In genomic region chr13:82424732-82425341, GRCm38 (mm10) we compare ENCODE assay signal across 19 mouse cellular contexts.
DNase-seq lines count a peak whose midpoint lies in the region; ATAC-seq and TF ChIP-seq lines count a peak whose summit lies in the region.
"Had no signal": no experiment of that assay in that cellular context is flagged by ENCODE, and none has a peak within 500 bp of the region (broad histone marks: within the 10 kb centered on the region; RNA-seq: fewer than 3 reads in every experiment).

No protein-coding gene starts in this region.

- H3K9ac ChIP-seq in heart, adult 2 months (ENCODE audit: low read depth, low read length) = no peak overlapping the region
- no peak overlapping the region for H3K9ac ChIP-seq in heart, embryonic 12.5 days
- no peak overlapping the region for H3K9ac ChIP-seq in forebrain, postnatal 0 days
- no peak overlapping the region for H3K9ac ChIP-seq in hindbrain, postnatal 0 days (replicated peaks; ENCODE audit: low read length)
- H3K9ac ChIP-seq: embryonic facial prominence, embryonic 15.5 days; midbrain, embryonic 13.5 days; stomach, embryonic 15.5 days had no signal

- intact Hi-C loops in heart, adult 2 months (cut with DNase I) = loop anchor here (10.0 kb wide), 1 partner anchor 110 kb away; no protein-coding TSS in a partner anchor

- no peak for TF ChIP-seq CTCF in heart, adult 2 months (IDR thresholded peaks at IDR 0.05)
- no peak for TF ChIP-seq CTCF in forebrain, postnatal 0 days (IDR thresholded peaks at IDR 0.05; ENCODE audit: low read depth)
- TF ChIP-seq CTCF in hindbrain, postnatal 0 days (IDR thresholded peaks at IDR 0.05; ENCODE audit: low read depth) = no peak

- peak in 1 of 2 experiments; percentile 37 for DNase-seq in heart, adult 2 months
- DNase-seq in right cerebral cortex, adult 18-20 months = peak; percentile 44
- no peak for DNase-seq in right cerebral cortex, postnatal 36 days (ENCODE audit: low spot score in 2 of 2)
- DNase-seq in forebrain, postnatal 0 days = peak; percentile 38
- DNase-seq in thymus, postnatal 25 days = no peak
- DNase-seq in hindbrain, postnatal 0 days (ENCODE audit: low spot score) = no peak
- DNase-seq: cerebellum, postnatal 10 days; kidney, adult 9 months; left cerebral cortex, postnatal 4 days; lung, adult 18-20 months; lung, postnatal 4 days; retina, postnatal 1 day had no signal

- H3K4me1 ChIP-seq in heart, adult 2 months (ENCODE audit: control insufficient read depth, insufficient read depth, low read length) = no peaks in the 10 kb centered on the region; the same call in 1 of the 2 replicates
- no peaks in the 10 kb centered on the region for H3K4me1 ChIP-seq in heart, embryonic 12.5 days (replicated peaks)
- H3K4me1 ChIP-seq in forebrain, postnatal 0 days (ENCODE audit: insufficient read depth) = no peaks in the 10 kb centered on the region
- no peaks in the 10 kb centered on the region for H3K4me1 ChIP-seq in hindbrain, postnatal 0 days (ENCODE audit: insufficient read depth, low read length)
- H3K4me1 ChIP-seq: embryonic facial prominence, embryonic 15.5 days; hindbrain, embryonic 10.5 days; midbrain, embryonic 13.5 days; stomach, embryonic 15.5 days had no signal

- TF ChIP-seq EP300 in heart, adult 2 months (IDR thresholded peaks at IDR 0.05; ENCODE audit: insufficient read depth, low read depth, low read length) = peak; percentile 83

- ATAC-seq in heart, embryonic 12.5 days (ENCODE audit: insufficient number of reproducible peaks, low FRiP score) = no peak
- ATAC-seq in forebrain, postnatal 0 days = no peak
- no peak for ATAC-seq in hindbrain, postnatal 0 days
- ATAC-seq: inflammation-experienced regulatory T-cells, adult 6 months; midbrain, embryonic 13.5 days had no signal

- TF ChIP-seq POLR2A in heart, adult 2 months (IDR thresholded peaks at IDR 0.05; ENCODE audit: insufficient read depth, low read depth, low read length) = no peak

- H3K27me3 ChIP-seq in heart, adult 2 months (ENCODE audit: control insufficient read depth, insufficient read depth, low read length) = no peaks in the 10 kb centered on the region
- no peaks in the 10 kb centered on the region for H3K27me3 ChIP-seq in heart, embryonic 12.5 days (replicated peaks)
- H3K27me3 ChIP-seq in forebrain, postnatal 0 days (ENCODE audit: insufficient read depth, low read length) = no peaks in the 10 kb centered on the region
- no peaks in the 10 kb centered on the region for H3K27me3 ChIP-seq in hindbrain, postnatal 0 days (ENCODE audit: insufficient read depth, low read length)
- H3K27me3 ChIP-seq: embryonic facial prominence, embryonic 15.5 days; midbrain, embryonic 13.5 days; stomach, embryonic 15.5 days had no signal

- H3K4me3 ChIP-seq in heart, adult 2 months = no peak overlapping the region
- no peak overlapping the region for H3K4me3 ChIP-seq in heart, embryonic 12.5 days
- H3K4me3 ChIP-seq in forebrain, postnatal 0 days (ENCODE audit: low read depth, low read length) = no peak overlapping the region
- H3K4me3 ChIP-seq in hindbrain, postnatal 0 days (ENCODE audit: low read length) = no peak overlapping the region
- H3K4me3 ChIP-seq: embryonic facial prominence, embryonic 15.5 days; hindbrain, embryonic 10.5 days; midbrain, embryonic 13.5 days; myocyte; stomach, embryonic 15.5 days had no signal

- peak overlapping the region; percentile 56 for H3K27ac ChIP-seq in heart, adult 2 months
- H3K27ac ChIP-seq in heart, embryonic 12.5 days (ENCODE audit: poor library complexity, severe bottlenecking) = no peak overlapping the region
- no peak overlapping the region for H3K27ac ChIP-seq in forebrain, postnatal 0 days (ENCODE audit: low read depth, low read length)
- no peak overlapping the region for H3K27ac ChIP-seq in hindbrain, postnatal 0 days
- H3K27ac ChIP-seq: embryonic facial prominence, embryonic 15.5 days; hindbrain, embryonic 10.5 days; midbrain, embryonic 13.5 days; stomach, embryonic 15.5 days had no signal

- no peaks in the 10 kb centered on the region; the same call in 1 of the 2 replicates for H3K36me3 ChIP-seq in heart, adult 2 months (ENCODE audit: control insufficient read depth, insufficient read depth, low read length)
- no peaks in the 10 kb centered on the region for H3K36me3 ChIP-seq in heart, embryonic 12.5 days
- H3K36me3 ChIP-seq in forebrain, postnatal 0 days (ENCODE audit: insufficient read depth) = no peaks in the 10 kb centered on the region
- no peaks in the 10 kb centered on the region for H3K36me3 ChIP-seq in hindbrain, postnatal 0 days (ENCODE audit: insufficient read depth, low read length)
- H3K36me3 ChIP-seq: embryonic facial prominence, embryonic 15.5 days; hindbrain, embryonic 10.5 days; midbrain, embryonic 13.5 days; stomach, embryonic 15.5 days had no signal

- no peaks in the 10 kb centered on the region for H3K79me2 ChIP-seq in heart, adult 2 months (replicated peaks; ENCODE audit: control insufficient read depth, insufficient read depth, low read length)

- H3K9me3 ChIP-seq in heart, embryonic 12.5 days (replicated peaks) = no peaks in the 10 kb centered on the region
- no peaks in the 10 kb centered on the region for H3K9me3 ChIP-seq in forebrain, postnatal 0 days (ENCODE audit: low read length)
- no peaks in the 10 kb centered on the region for H3K9me3 ChIP-seq in hindbrain, postnatal 0 days (ENCODE audit: low read length)
- H3K9me3 ChIP-seq: embryonic facial prominence, embryonic 15.5 days; hindbrain, embryonic 10.5 days; midbrain, embryonic 13.5 days; stomach, embryonic 15.5 days had no signal

- no peak overlapping the region for H3K4me2 ChIP-seq in heart, embryonic 12.5 days
- no peak overlapping the region for H3K4me2 ChIP-seq in forebrain, postnatal 0 days (ENCODE audit: low read depth)
- H3K4me2 ChIP-seq in hindbrain, postnatal 0 days (ENCODE audit: low read depth, low read length) = no peak overlapping the region
- H3K4me2 ChIP-seq: embryonic facial prominence, embryonic 15.5 days; midbrain, embryonic 13.5 days; stomach, embryonic 15.5 days had no signal

- 48% methylated on average over 10 of the region's 10 CpGs for WGBS in heart, adult 2 months
- 75% methylated on average over 10 of the region's 10 CpGs for WGBS in heart, embryonic 12.5 days
- 32% methylated on average over 10 of the region's 10 CpGs for WGBS in forebrain, postnatal 0 days
- WGBS in hindbrain, postnatal 0 days = 69% methylated on average over 10 of the region's 10 CpGs

Comparison
In these comparisons a context has a peak if more than half of its experiments do, and no peak if none do; other contexts are left out.
1. DNase-seq: peak in right cerebral cortex, adult 18-20 months (single experiment) and forebrain, postnatal 0 days (single experiment); none in right cerebral cortex, postnatal 36 days (0 of 2), thymus, postnatal 25 days (single experiment) and hindbrain, postnatal 0 days (single experiment).